Mouse (Mus musculus) midbrain, postnatal 0 days (tissue): Measurements from ENCODE around the gene Slc26a9. TPM values are rescaled to one million over a fixed set of nuclear protein-coding genes. Genes with fewer than 3 reads are reported as not detected.

Source experiments
- ATAC-seq: fragments of 200-750 bp; cut with Nextera tagmentation; 2 replicates; pipeline ENCODE4 v1.8.0; 2017; ENCODE audit warnings: moderate number of reproducible peaks, mild to moderate bottlenecking, moderate TSS enrichment, moderate library complexity; ENCODE audit not compliant: low FRiP score
- DNase-seq: peaks from one replicate; pipeline ENCODE4 v3.0.0-alpha.2; 2015; ENCODE audit warnings: low spot score
- H3K27ac ChIP-seq: fragments of 300-500 bp; sonication (generic); 2 replicates; pipeline ENCODE4 v1.5.1; 2014; ENCODE audit warnings: low read depth, mild to moderate bottlenecking, low read length, mixed read lengths
- H3K27me3 ChIP-seq: fragments of 300-500 bp; sonication (generic); 2 replicates; pipeline ENCODE4 v1.6.1; 2014; ENCODE audit warnings: low read length, control low read depth, mixed read lengths; ENCODE audit not compliant: insufficient read depth
- H3K36me3 ChIP-seq: fragments of 300-500 bp; sonication (generic); 2 replicates; pipeline ENCODE4 v1.6.1; 2014; ENCODE audit warnings: low read length, control low read depth, mixed read lengths; ENCODE audit not compliant: insufficient read depth
- H3K4me1 ChIP-seq: fragments of 300-500 bp; sonication (generic); 2 replicates; pipeline ENCODE4 v1.6.1; 2014; ENCODE audit warnings: mild to moderate bottlenecking, control low read depth, antibody characterized with exemption, low read length, mixed read lengths; ENCODE audit not compliant: insufficient read depth
- H3K4me2 ChIP-seq: fragments of 300-500 bp; sonication (generic); 2 replicates; pipeline ENCODE4 v1.6.1; 2014; ENCODE audit warnings: low read depth, mild to moderate bottlenecking, low read length, mixed read lengths; ENCODE audit not compliant: poor library complexity, severe bottlenecking
- H3K4me3 ChIP-seq: fragments of 300-500 bp; sonication (generic); 2 replicates; pipeline ENCODE4 v1.5.1; 2014; ENCODE audit warnings: low read depth, mild to moderate bottlenecking, low read length, moderate library complexity
- H3K9ac ChIP-seq: fragments of 300-500 bp; sonication (generic); replicated peaks from 2 replicates; pipeline ENCODE4 v1.6.1; 2014; ENCODE audit warnings: mild to moderate bottlenecking, low read length, moderate library complexity, mixed read lengths; ENCODE audit not compliant: poor library complexity, severe bottlenecking
- H3K9me3 ChIP-seq: fragments of 300-500 bp; sonication (generic); 2 replicates; pipeline ENCODE4 v1.6.1; 2016; ENCODE audit warnings: low read length, control low read depth
- CTCF ChIP-seq: IDR thresholded peaks from 2 replicates; pipeline ENCODE4 v1.5.1; 2016; ENCODE audit warnings: antibody characterized with exemption, mild to moderate bottlenecking
- WGBS: fragments of 180-500 bp; shearing (Covaris S2); extraction: QIAGEN DNeasy Blood & Tissue Kit; methylation state at CpG from one replicate; pipeline ENCODE4 v1.1.7; 2014; 5-methylcytosine and 5-hydroxymethylcytosine counted together
- polyA plus RNA-seq: library from polyadenylated mRNA; unstranded; fragments of >200 nt; fragmentation: Nextera tagmentation; extraction: Ambion mirVana; gene quantifications from 2 replicates; pipeline ENCODE4 v1.2.1, GENCODE M21; 2015
- total RNA-seq: library from RNA; depleted of rRNA; stranded (reverse); fragments of >200 nt; gene quantifications from 2 replicates; pipeline ENCODE4 v1.2.3, GENCODE M21; 2014

Gene Slc26a9
- total and polyA plus RNA-seq, 2 experiments from 2014 or later, result 0.14 to 0.44 TPM

- Histone ChIP-seq H3K4me3 (no peak overlapping the region), H3K27me3 (no peaks in the 10 kb centered on the region), H3K27ac (no peak overlapping the region), H3K9me3 (no peaks in the 10 kb centered on the region), H3K4me1 (no peaks in the 10 kb centered on the region), H3K4me2 (no peak overlapping the region), H3K9ac (no peak overlapping the region), H3K36me3 (no peaks in the 10 kb centered on the region)
- no peak for ATAC-seq
- TF ChIP-seq CTCF, result no peak
- no peak for DNase-seq
- WGBS, result 68% methylated on average over 1 of the region's 1 CpGs
These were observed 5.1 kb upstream of the Slc26a9 start for GRCm38 (mm10) chr1:131738760-131739159.

GRCm38 (mm10) chr1:131739481-131740160 lies 4.2 kb upstream of the Slc26a9 start:
- H3K9ac ChIP-seq, result no peak overlapping the region
- 90% methylated on average over 9 of the region's 9 CpGs for WGBS
- no peaks in the 10 kb centered on the region for H3K9me3 ChIP-seq
- H3K36me3 ChIP-seq, result no peaks in the 10 kb centered on the region
- no peak overlapping the region for H3K4me2 ChIP-seq
- no peak overlapping the region for H3K27ac ChIP-seq
- TF ChIP-seq CTCF, result no peak
- no peak for ATAC-seq
- H3K4me1 ChIP-seq, result no peaks in the 10 kb centered on the region
- H3K4me3 ChIP-seq, result no peak overlapping the region
- peak; percentile 19 for DNase-seq
- no peaks in the 10 kb centered on the region for H3K27me3 ChIP-seq

- DNase-seq (no peak), ATAC-seq (no peak)
- no peaks in the 10 kb centered on the region for H3K27me3 ChIP-seq
- TF ChIP-seq CTCF, result no peak
- H3K9ac ChIP-seq, result no peak overlapping the region
- H3K9me3 ChIP-seq, result no peaks in the 10 kb centered on the region
- no peaks in the 10 kb centered on the region for H3K36me3 ChIP-seq
- H3K27ac ChIP-seq, result no peak overlapping the region
- H3K4me1 ChIP-seq, result no peaks in the 10 kb centered on the region
- H3K4me2 ChIP-seq, result no peak overlapping the region
- H3K4me3 ChIP-seq, result no peak overlapping the region
- WGBS, result 73% methylated on average over 5 of the region's 5 CpGs
These were observed 1.6 kb downstream of the Slc26a9 start for GRCm38 (mm10) chr1:131745391-131745790.

- Histone ChIP-seq H3K4me3 (no peak overlapping the region), H3K36me3 (no peaks in the 10 kb centered on the region), H3K9me3 (no peaks in the 10 kb centered on the region), H3K27ac (no peak overlapping the region), H3K4me1 (peaks cover 2% of the 10 kb centered on the region; the same call in 1 of the 2 replicates), H3K27me3 (no peaks in the 10 kb centered on the region), H3K9ac (no peak overlapping the region), H3K4me2 (no peak overlapping the region)
- WGBS, result 55% methylated on average over 2 of the region's 2 CpGs
- no peak for DNase-seq
- no peak for TF ChIP-seq CTCF
- ATAC-seq, result no peak
These were observed 3.9 kb downstream of the Slc26a9 start for GRCm38 (mm10) chr1:131747761-131748160.

- Histone ChIP-seq H3K4me3 (no peak overlapping the region), H3K27me3 (no peaks in the 10 kb centered on the region), H3K4me2 (no peak overlapping the region), H3K4me1 (peaks cover 2% of the 10 kb centered on the region; the same call in 1 of the 2 replicates), H3K9me3 (no peaks in the 10 kb centered on the region), H3K9ac (no peak overlapping the region), H3K27ac (no peak overlapping the region), H3K36me3 (no peaks in the 10 kb centered on the region)
- ATAC-seq (no peak), DNase-seq (peak; percentile 5)
- no peak for TF ChIP-seq CTCF
- 77% methylated on average over 2 of the region's 2 CpGs for WGBS
These were observed 4.8 kb downstream of the Slc26a9 start for GRCm38 (mm10) chr1:131748636-131749035.

GRCm38 (mm10) chr1:131749706-131750545 lies 6.1 kb downstream of the Slc26a9 start:
- DNase-seq (no peak), ATAC-seq (no peak)
- peaks cover 2% of the 10 kb centered on the region; the same call in 1 of the 2 replicates for H3K4me1 ChIP-seq
- WGBS, result 83% methylated on average over 15 of the region's 15 CpGs
- no peaks in the 10 kb centered on the region for H3K27me3 ChIP-seq
- no peak overlapping the region for H3K27ac ChIP-seq
- H3K4me3 ChIP-seq, result no peak overlapping the region
- no peak for TF ChIP-seq CTCF
- H3K36me3 ChIP-seq, result no peaks in the 10 kb centered on the region
- H3K4me2 ChIP-seq, result no peak overlapping the region
- H3K9me3 ChIP-seq, result no peaks in the 10 kb centered on the region
- H3K9ac ChIP-seq, result no peak overlapping the region
